Mouse (Mus musculus) thymus, postnatal 0 days (tissue): ENCODE data around the gene Mthfsd. TPM values are rescaled to one million over a fixed set of nuclear protein-coding genes. Genes with fewer than 3 reads are reported as not detected.

Experiments used
- DNase-seq: peaks from one replicate; pipeline ENCODE4 v3.0.0-alpha.2; 2015; ENCODE audit warnings: low spot score
- polyA plus RNA-seq: library from polyadenylated mRNA; unstranded; fragments of >200 nt; fragmentation: Nextera tagmentation; extraction: Ambion mirVana; gene quantifications from 2 replicates; pipeline ENCODE4 v1.2.1, GENCODE M21; 2015

Gene Mthfsd
- polyA plus RNA-seq, 1 experiment from 2014 or later: 36.4 TPM

GRCm38 (mm10) chr8:121122368-121122767, 14.2 kb upstream of the Mthfsd start:
- no peak for DNase-seq

GRCm38 (mm10) chr8:121121704-121122103, 13.5 kb upstream of the Mthfsd start:
- DNase-seq: no peak

DNA sequence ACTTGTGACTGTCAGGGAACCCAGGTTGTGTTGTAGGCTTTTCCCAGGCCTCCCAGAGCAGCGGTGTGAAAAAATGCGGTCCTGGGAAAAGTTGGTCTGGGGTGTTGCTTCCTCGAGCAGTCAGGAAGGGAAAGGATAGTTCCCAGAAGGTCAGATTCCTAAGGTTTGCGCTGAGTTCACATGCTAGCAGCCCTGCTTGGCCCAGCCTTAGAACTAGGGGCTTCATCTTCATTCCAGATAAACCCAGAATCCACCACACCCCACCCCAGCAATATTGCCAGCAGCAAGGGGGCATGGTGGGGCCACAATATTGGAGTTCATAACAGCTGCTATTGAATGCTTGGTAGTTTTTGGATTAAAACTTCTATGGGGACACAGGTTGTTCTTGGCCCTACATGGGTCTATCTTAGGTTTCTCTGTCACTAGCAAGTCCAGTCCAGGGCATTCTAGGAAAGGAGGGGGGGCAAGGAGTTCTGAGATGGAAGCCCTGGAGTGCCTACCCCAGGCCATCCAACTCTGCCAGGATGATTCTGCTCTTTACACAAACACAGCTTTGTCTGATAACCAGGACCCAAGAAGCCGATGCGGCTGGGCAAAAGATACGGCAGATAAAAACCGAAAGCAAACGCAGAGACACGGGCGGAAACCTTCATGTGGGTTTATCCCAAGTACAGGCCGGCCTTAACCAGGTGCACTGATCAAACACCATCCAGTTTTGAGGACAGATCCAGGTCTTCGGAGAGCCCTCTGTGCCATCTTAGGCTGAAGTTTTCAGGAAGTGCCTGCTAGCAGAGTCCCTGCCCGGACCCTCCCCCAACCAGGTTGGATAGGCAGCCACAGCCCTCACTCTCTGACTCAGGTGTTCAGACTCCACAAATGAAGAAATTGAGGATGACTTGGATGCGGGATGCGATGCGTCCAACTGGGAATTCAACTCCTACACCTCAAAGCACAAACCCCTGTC, 12.5 kb upstream of the Mthfsd start:
- no peak for DNase-seq

DNA sequence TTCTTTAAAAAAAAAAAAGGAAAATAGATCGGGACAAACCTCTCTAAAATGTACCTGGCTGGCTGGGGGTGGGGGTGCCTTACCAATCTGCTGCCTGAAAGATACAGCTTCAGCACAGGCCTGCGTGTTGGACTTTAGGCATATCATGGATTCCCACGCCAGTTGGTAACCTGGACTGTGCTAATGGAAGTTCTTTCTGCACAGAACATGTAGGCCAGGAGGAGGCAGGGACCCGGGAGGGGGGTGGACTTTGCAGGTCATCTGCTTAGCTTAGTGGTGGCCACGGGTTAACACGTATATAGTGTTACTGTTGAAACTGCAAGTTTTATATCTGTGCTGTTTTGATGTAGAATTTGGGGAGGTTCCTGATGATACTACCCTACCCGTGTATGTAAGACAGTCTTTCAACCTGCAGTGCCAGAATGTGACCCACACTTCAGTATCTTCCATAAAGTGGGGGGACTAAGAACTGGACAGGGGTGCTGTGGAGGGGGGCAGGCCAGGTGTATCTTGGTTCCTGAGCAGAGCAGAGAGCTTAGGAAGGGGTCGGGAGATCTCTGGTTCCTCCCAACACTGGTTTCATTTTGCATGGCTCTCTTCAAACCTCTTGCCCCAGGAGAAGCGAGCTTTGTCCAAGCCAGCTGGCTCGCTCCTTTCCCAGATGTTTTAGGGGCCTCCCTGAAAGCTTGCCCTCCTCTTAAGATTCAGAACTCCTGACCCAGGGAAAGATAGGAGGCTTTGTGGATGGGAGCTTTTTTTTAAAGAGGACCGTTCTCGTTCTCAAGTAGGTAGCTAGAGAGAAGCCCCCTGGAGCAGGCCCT, 11.7 kb upstream of the Mthfsd start:
- DNase-seq: no peak

DNA sequence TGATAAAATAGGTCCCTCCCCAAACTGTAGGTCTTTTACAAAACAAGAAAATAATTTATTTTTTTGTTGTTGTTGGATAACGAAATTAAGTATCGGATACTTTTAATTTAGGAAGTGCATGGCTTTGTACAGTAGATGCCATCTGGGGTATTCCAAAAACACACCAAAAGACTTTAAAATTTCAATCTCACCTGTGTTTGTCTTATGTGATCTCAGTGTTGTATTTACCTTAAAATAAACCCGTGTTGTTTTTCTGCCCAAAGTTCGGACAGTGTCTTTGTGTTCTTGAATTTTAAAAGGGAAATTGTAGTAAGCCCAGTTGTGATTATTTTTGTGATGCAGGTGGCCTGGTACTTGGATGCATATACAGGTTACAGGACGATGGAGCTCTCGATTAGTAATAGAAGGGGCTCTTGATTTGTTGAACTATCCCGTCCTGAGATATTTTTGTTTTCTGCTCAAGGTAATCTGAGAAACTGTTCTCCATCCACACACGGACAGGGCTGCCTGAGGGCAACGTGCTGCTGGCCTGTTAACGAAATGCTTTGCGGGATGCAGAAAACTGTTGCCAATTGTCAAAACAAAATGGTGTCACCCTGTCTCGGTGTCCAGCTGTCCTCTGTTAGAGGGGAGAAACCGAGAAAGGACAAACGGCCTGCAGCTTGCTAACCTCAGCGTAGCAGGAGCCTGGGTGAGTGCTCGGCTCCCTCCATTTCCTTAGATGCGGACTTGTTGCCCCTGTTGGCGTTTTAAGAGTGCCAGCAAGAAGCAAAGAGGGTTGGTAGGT, 10.6 kb upstream of the Mthfsd start:
- DNase-seq: no peak

DNA sequence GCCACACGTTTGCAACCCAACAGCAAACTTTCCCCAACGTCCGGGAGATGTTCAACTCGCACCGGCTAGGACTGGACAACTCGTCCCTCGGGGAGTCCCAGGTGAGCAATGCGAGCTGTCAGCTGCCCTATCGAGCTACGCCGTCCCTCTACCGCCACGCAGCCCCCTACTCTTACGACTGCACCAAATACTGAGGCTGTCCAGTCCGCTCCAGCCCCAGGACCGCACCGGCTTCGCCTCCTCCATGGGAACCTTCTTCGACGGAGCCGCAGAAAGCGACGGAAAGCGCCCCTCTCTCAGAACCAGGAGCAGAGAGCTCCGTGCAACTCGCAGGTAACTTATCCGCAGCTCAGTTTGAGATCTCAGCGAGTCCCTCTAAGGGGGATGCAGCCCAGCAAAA, 9.7 kb upstream of the Mthfsd start:
- no peak for DNase-seq

- DNase-seq: no peak
Observed at GRCm38 (mm10) chr8:121117186-121117651, 9.0 kb upstream of the Mthfsd start.

GRCm38 (mm10) chr8:121116591-121117185, 8.5 kb upstream of the Mthfsd start:
- DNase-seq: no peak

- DNase-seq: peak; percentile 74
Observed at GRCm38 (mm10) chr8:121115948-121116347, 7.8 kb upstream of the Mthfsd start, which contains the start of gene Foxc2. Gene Foxc2, plus strand, starts transcription at chr8:121116171.

DNA sequence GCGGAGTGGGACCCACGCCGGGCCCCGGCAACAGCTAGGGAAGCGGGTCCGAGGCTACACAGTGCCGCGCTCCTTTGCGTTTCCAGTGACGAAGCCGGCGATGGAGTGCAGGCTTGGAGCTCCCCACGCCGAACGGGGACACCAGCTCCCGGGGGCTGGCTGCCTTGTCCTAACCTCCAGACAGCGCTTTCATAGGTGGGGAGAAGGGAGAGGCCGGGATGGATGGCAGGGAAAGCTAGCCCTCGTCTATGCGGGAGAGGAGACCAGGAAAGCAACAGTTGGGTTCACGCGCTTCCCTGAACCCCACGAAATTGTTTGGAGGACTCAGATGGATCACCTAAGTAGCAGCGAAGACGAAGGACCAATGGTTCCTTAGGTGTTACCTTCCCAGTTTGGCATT, 6.9 kb upstream of the Mthfsd start:
- no peak for DNase-seq

DNA sequence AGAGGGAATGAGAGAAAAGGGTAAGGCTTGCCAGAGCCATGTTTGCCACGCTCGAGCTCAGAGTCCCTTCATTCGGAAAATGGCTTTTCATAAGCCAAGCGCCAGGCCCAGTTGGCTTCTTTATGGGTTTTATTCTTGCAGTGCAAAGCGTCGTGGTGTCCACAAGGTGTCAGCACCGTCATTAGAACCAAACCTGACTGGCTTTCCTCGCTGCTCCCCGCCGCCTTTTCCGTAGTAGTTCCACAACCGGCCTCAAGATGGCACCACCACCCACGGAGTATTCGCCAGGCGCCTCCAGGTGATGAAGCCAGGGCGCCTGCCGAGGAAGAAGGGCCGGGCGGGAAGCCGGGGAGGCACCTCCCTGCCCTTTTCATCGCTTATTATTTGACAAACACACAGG, 5.1 kb upstream of the Mthfsd start:
- peak; percentile 95 for DNase-seq

- DNase-seq: no peak
Observed at GRCm38 (mm10) chr8:121111145-121111907, 3.1 kb upstream of the Mthfsd start.

DNA sequence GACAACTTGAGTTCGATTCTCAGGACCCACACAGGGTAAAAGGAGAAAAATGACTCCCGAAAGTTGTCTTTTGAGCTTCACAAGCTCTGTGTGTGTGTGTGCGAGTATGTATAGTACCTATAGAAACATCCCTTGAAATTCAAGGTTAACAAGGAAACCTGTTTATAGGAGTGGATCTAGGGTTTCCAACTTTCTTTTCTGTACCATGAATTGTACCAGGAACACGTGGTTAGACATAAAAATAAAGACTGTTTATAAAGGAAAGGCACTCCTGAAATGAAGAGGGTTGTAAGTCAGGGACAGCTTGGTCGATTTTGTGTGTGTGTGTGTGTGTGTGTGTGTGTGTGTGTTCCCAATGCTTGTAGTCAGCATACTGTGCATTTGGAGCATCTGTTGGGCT, 465 bp upstream of the Mthfsd start:
- DNase-seq: no peak

- DNase-seq: peak; percentile 77
Observed at GRCm38 (mm10) chr8:121104049-121104818, 4.0 kb downstream of the Mthfsd start.

DNA sequence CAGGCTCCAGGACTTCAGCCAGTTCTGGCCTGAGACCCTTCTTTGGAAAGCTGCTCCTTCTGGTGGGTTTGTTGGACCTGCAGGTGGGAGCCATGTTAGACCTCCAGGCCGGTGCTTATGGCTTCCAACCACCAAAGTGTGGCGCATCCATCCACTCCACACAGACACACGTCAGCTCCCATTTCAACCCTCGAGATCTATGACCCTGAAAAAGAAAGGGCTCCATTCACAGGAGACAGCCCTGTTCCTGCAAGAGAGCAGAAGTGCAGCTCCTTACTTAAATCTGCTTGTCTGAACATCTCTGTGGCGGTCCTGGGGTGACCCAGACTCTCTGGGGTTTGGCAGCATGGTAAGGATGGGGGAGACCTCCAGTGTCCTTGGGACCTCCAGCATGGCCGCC, 14.7 kb downstream of the Mthfsd start:
- no peak for DNase-seq

- DNase-seq: peak; percentile 79
Observed at GRCm38 (mm10) chr8:121092627-121093026, 15.6 kb downstream of the Mthfsd start.

- no peak for DNase-seq
Observed at GRCm38 (mm10) chr8:121092141-121092540, 16.1 kb downstream of the Mthfsd start.

DNA sequence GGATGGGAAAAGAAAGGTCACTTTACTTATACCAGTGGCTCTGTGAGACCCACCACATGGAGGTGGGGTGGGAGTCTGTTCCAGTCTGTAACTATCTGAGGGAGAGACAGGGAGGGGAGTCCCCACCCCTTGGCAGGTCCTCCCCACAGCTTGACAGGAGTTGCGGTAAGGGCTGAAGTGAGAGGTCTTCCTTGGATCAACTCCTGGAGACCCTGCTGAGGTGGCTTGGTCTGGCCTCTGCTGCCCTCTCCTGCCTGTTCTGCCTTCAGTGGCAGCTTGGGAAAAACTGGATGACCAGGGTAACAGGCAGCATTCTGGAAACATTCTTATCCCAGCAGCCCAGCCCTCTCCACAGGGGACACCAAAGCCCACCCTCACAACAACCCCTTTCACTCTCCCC, 17.5 kb downstream of the Mthfsd start:
- no peak for DNase-seq
